Mouse (Mus musculus): ENCODE measurements around the gene Smc3. TPM values are rescaled to one million over a fixed set of nuclear protein-coding genes. Genes with fewer than 3 reads are reported as not detected.
A peak's percentile ranks its signal among the peaks of the same experiment; 100 is the strongest.

Smc3 gene
- polyA plus RNA-seq, 1 experiment from 2014 or later: 63.1 TPM

DNA sequence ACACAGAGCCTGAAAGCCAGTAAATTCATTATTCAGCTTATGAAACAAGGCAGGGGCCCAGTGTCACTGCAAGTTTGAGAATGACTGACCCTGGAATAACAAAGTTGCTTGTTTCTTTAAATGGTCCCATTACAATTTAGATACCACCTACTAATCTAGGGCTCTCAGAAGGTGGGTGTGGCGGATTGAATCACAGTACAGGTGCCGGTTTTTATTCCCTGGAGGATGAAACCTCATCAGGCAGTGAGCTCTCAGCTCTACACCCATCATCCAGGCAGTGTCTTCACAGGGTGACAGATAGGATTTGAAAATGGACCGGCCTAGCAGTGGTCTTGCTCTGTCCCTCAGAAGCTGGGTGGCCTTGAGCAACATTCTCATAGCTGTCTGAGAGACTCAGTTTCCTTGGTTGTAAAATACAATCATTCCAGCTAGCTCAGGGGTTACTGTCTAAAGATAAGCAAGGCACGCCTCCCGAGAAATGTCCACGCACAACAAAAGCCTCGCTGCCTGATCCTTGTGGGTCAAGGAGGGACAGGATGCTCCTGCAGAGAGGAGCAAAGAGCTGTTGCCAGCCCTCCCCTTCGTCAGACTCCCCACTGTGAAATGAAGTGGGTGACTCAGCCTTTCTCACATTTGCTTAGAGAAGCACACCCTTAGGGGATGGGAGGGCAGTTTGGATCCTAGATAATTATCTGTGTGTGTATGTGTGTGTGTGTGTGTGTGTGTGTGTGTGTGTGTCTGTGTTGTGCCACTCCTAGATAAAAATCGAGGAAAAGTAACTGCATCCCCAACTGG lies 74.1 kb downstream of the Smc3 start:
- 35% methylated on average over 9 of the region's 9 CpGs for WGBS
- Histone ChIP-seq H3K27me3 (peaks cover 48% of the 10 kb centered on the region), H3K4me1 (peaks cover 22% of the 10 kb centered on the region), H3K36me3 (no peaks in the 10 kb centered on the region), H3K9me3 (replicated peaks) (no peaks in the 10 kb centered on the region), H3K4me3 (replicated peaks) (no peak overlapping the region), H3K9ac (no peak overlapping the region), H3K4me2 (replicated peaks) (no peak overlapping the region), H3K27ac (replicated peaks) (no peak overlapping the region)
- ATAC-seq (ENCODE audit: insufficient number of reproducible peaks, low FRiP score, low TSS enrichment, low read depth): no peak

DNA sequence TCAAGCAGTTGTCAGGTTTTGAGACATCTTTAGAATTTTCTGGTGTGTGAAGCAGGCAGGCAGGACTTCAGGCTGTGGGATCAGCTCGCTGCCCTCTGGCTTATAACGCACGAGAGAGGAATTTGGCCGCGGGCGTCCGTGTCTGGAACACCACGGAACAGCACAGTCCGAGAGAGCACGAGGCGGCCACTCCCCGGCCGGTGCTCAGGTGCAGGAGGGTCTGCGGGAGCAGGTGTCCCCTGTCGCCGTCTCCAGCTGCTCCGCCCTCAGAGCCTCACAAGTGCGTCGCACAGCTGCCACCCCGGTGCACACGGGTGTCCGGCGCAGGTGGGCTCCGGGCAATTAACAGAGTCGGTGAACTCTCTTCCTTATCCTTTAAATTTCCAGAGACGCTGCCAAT lies 76.0 kb downstream of the Smc3 start:
- H3K9ac ChIP-seq: no peak overlapping the region
- no peak overlapping the region for H3K27ac ChIP-seq (replicated peaks)
- H3K9me3 ChIP-seq (replicated peaks): no peaks in the 10 kb centered on the region
- H3K4me1 ChIP-seq: peaks cover 17% of the 10 kb centered on the region
- H3K27me3 ChIP-seq: peaks cover 43% of the 10 kb centered on the region
- H3K36me3 ChIP-seq: no peaks in the 10 kb centered on the region
- H3K4me3 ChIP-seq (replicated peaks): peak overlapping the region; percentile 64
- H3K4me2 ChIP-seq (replicated peaks): peak overlapping the region; percentile 100
- ATAC-seq (ENCODE audit: insufficient number of reproducible peaks, low FRiP score, low TSS enrichment, low read depth): no peak
- WGBS: 2% methylated on average over 26 of the region's 26 CpGs

DNA sequence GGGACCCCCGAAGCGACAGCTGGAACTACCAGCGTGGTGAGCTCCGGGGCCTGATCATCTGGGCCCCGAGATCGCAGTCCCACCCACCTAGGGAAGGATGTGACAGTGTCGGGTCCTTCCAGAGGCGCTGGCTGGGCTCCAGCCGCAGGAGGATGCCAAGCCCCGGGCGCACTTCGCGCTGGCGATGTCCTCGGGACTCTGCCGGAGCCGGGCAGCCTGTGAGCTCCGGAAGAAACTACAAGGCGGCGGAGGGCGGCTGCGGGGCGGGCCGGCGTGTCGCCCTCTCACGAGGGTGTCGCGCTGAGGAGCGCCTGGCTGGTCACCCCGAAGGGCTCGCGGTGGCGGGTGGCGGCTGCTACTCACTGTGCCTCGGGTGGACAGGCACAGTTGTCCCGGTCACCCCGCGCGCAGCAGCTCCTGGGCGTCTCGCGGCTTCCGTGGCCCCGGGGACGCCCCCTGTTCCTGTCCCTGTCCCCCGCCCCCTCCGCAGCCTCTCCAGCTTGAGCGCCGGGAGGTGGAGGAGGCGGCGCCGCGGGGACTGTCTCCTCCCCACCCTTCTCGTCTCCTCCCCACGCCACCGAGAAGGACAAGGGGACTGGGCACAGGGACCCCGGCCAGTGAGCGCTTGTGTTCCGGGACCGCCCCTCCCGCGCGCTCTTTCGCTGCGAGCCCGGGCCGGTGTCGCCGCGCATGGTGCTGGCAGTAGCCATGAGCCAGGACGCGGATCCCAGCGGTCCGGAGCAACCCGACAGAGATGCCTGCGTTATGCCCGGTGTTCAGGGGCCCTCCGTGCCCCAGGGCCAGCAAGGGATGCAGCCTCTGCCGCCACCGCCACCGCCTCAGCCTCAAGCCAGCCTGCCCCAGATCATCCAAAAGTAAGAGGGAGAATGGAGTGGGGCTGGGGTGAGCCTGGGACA lies 76.8 kb downstream of the Smc3 start, which contains the start of gene Rbm20:
Rbm20 (plus strand) TSS at position 589 of the 917 bp plus-strand sequence.
- WGBS: under 1% methylated on average over 77 of the region's 82 CpGs
- Histone ChIP-seq H3K9me3 (replicated peaks) (no peaks in the 10 kb centered on the region), H3K27ac (replicated peaks) (no peak within 1 kb of the TSS), H3K36me3 (no peaks in the 10 kb centered on the region), H3K4me3 (replicated peaks) (peak within 1 kb of the TSS; percentile 64), H3K27me3 (peaks cover 43% of the 10 kb centered on the region), H3K4me2 (replicated peaks) (peak within 1 kb of the TSS; percentile 100), H3K9ac (peak within 1 kb of the TSS; percentile 26; the same call in 1 of the 2 replicates), H3K4me1 (peaks cover 25% of the 10 kb centered on the region)
- peak; percentile 80 for ATAC-seq (ENCODE audit: insufficient number of reproducible peaks, low FRiP score, low TSS enrichment, low read depth)

DNA sequence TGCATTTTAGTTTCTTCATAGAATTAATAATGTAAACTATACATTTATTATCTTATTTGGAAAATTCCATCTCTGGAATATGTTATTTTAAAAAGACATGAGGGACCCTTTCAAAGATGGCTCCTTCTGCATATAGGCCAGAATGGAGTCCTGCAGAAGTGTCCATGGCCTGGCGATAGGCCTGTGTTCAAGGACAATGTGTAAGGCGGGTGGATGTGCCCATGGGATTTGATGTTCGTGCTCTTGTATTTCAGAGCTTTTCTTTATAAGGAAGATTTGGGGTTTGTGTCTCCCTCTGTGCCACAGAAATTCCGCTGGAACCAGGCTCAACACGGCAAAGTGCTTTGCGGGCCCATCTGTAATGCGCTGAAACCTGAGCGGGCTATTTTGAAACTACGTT lies 79.0 kb downstream of the Smc3 start:
- ATAC-seq (ENCODE audit: insufficient number of reproducible peaks, low FRiP score, low TSS enrichment, low read depth): no peak
- WGBS: 91% methylated on average over 9 of the region's 9 CpGs
- no peaks in the 10 kb centered on the region for H3K36me3 ChIP-seq
- no peak overlapping the region for H3K27ac ChIP-seq (replicated peaks)
- H3K4me3 ChIP-seq (replicated peaks): no peak overlapping the region
- peaks cover 33% of the 10 kb centered on the region for H3K4me1 ChIP-seq
- no peak overlapping the region for H3K4me2 ChIP-seq (replicated peaks)
- peaks cover 36% of the 10 kb centered on the region for H3K27me3 ChIP-seq
- no peaks in the 10 kb centered on the region for H3K9me3 ChIP-seq (replicated peaks)
- no peak overlapping the region for H3K9ac ChIP-seq

DNA sequence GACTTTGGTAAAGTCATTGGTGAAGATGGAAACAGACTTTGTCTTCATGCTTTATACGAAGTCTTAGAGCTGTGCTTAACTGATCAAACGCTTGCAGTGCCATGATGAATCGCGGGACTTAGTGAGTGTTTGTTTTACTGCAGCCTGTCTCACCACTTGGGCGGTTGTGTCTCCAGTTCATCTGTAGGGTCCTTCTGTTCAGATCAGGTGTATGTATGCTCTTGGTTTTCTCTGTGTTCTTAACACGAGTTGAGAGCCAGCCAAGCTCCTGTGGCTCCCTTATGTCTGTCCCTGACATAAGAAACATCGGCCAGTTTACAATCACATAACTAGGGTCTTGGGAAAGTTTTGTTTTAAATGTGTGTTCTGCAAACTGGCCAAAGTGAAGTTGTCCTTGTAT lies 79.8 kb downstream of the Smc3 start:
- 88% methylated on average over 7 of the region's 7 CpGs for WGBS
- Histone ChIP-seq H3K27me3 (peaks cover 29% of the 10 kb centered on the region), H3K36me3 (no peaks in the 10 kb centered on the region), H3K4me2 (replicated peaks) (no peak overlapping the region), H3K4me1 (peaks cover 33% of the 10 kb centered on the region), H3K9ac (no peak overlapping the region), H3K4me3 (replicated peaks) (no peak overlapping the region), H3K9me3 (replicated peaks) (no peaks in the 10 kb centered on the region), H3K27ac (replicated peaks) (no peak overlapping the region)
- no peak for ATAC-seq (ENCODE audit: insufficient number of reproducible peaks, low FRiP score, low TSS enrichment, low read depth)

DNA sequence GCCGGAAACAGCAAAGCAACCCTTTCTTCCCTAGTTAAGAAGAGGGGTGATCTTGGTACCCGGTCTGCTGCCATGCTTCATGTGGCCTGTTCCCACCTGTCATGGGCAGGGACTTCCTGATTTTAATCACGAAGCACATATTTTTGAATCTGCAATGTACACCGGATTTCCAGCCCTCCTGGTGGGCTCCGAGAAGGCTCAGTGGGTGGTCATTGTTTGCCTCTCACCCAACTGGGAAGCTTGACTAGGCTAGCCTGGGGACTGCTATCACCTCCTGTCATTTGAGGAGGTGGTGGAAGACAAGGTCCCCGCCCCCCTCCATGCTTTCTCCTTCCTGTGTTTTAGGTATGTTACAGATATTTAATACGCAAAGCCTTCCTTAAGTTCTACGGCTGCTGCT lies 82.2 kb downstream of the Smc3 start:
- Histone ChIP-seq H3K4me2 (replicated peaks) (no peak overlapping the region), H3K36me3 (no peaks in the 10 kb centered on the region)
- WGBS: 29% methylated on average over 8 of the region's 8 CpGs

DNA sequence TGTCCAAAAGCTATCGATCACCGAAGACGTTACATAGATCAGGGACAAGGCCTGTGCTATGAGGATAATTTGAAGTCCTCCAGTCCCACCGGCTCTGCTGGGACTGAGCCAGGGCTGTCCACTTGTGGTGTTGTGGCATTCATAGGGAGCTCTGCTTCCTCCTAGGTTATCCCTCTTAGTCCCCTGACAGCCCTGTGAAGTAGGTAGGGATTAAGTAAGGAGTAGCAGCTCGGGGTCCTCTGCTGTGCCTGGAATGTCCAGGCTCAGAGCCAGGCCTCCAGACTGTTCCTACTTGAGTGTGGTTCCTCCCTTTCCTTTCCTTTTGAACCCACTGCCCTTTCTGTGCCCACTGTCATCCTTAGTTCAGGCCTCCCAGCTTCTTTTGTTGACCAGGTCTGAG lies 87.4 kb downstream of the Smc3 start:
- Histone ChIP-seq H3K4me3 (replicated peaks) (no peak overlapping the region), H3K36me3 (no peaks in the 10 kb centered on the region), H3K9ac (no peak overlapping the region), H3K9me3 (replicated peaks) (no peaks in the 10 kb centered on the region), H3K4me2 (replicated peaks) (no peak overlapping the region), H3K27ac (replicated peaks) (no peak overlapping the region), H3K27me3 (no peaks in the 10 kb centered on the region), H3K4me1 (peaks cover 2% of the 10 kb centered on the region)
- 72% methylated on average over 5 of the region's 5 CpGs for WGBS
- ATAC-seq (ENCODE audit: insufficient number of reproducible peaks, low FRiP score, low TSS enrichment, low read depth): no peak

More for the DNA sequence above, 82.2 kb downstream of the Smc3 start:
- no peak for ATAC-seq (ENCODE audit: insufficient number of reproducible peaks, low FRiP score, low TSS enrichment, low read depth)
- Histone ChIP-seq H3K4me1 (peaks cover 19% of the 10 kb centered on the region), H3K9ac (no peak overlapping the region), H3K27me3 (peaks cover 9% of the 10 kb centered on the region), H3K27ac (replicated peaks) (no peak overlapping the region), H3K9me3 (replicated peaks) (no peaks in the 10 kb centered on the region), H3K4me3 (replicated peaks) (no peak overlapping the region)

DNA sequence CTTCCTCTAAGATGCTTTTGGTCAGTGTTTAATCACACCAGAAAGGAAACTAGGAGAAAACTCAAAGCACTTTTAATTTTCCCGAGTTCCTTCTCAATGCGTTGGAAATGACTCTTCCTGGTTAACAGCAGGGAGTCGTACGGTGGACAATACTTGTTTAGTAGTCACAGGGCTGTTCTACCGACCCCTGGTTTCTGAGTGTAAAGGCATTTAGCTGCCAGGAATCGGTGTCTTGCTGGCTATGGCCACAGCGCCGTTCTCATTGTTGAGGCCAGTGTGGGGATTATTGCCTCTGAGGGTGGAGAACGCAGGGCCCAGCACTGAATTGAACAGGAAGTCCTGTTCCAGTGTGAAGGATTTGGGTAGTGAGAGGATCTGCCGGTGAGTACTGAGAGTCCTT lies 90.6 kb downstream of the Smc3 start:
- WGBS: 79% methylated on average over 10 of the region's 10 CpGs
- no peak overlapping the region for H3K4me2 ChIP-seq (replicated peaks)
- H3K9ac ChIP-seq: no peak overlapping the region
- H3K4me3 ChIP-seq (replicated peaks): no peak overlapping the region
- no peaks in the 10 kb centered on the region for H3K27me3 ChIP-seq
- H3K36me3 ChIP-seq: no peaks in the 10 kb centered on the region
- ATAC-seq (ENCODE audit: insufficient number of reproducible peaks, low FRiP score, low TSS enrichment, low read depth): no peak
- no peaks in the 10 kb centered on the region for H3K4me1 ChIP-seq
- no peaks in the 10 kb centered on the region for H3K9me3 ChIP-seq (replicated peaks)
- H3K27ac ChIP-seq (replicated peaks): no peak overlapping the region

DNA sequence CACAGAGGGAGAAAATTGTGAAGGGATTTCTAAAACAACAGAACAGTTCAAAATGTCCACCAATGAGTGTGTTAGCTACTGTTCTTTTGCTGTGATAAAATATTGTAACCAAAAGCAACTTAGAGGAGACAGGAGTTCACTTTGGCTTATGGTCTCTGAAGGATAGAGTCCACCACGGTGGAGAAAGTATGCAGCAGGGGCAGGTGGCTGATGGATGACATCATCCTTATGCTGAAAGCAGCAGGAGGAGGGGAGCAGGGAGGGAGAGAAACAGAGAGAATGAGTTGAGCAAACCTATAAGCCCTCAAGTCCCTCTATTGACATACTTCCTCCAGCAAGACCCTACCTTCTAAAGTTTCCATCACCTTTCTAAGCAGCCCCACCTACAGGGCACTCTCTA lies 93.8 kb downstream of the Smc3 start:
- Histone ChIP-seq H3K4me1 (peaks cover 20% of the 10 kb centered on the region), H3K4me3 (replicated peaks) (no peak overlapping the region), H3K36me3 (no peaks in the 10 kb centered on the region), H3K4me2 (replicated peaks) (no peak overlapping the region), H3K27ac (replicated peaks) (no peak overlapping the region), H3K27me3 (no peaks in the 10 kb centered on the region), H3K9me3 (replicated peaks) (no peaks in the 10 kb centered on the region), H3K9ac (no peak overlapping the region)
- 31% methylated on average over 1 of the region's 1 CpGs for WGBS
- ATAC-seq (ENCODE audit: insufficient number of reproducible peaks, low FRiP score, low TSS enrichment, low read depth): no peak

Data from embryonic facial prominence, embryonic 15.5 days (tissue).